Mouse (Mus musculus): ENCODE results near the gene Esrrb. TPM values are rescaled to one million over a fixed set of nuclear protein-coding genes. Genes with fewer than 3 reads are reported as not detected.

Esrrb gene
- polyA plus RNA-seq, 1 experiment = 0.22 TPM

GRCm38 (mm10) chr12:86374286-86374685, 13.4 kb downstream of the Esrrb start:
- WGBS = 69% methylated on average over 8 of the region's 8 CpGs
- TF ChIP-seq CTCF (IDR thresholded peaks at IDR 0.05; ENCODE audit: extremely low read depth, insufficient read length, insufficient replicate concordance, low read depth, low read length) = no peak
- TF ChIP-seq POLR2A (IDR thresholded peaks at IDR 0.05; ENCODE audit: low read depth, low read length) = no peak
- Histone ChIP-seq H3K36me3 (ENCODE audit: control insufficient read depth, insufficient read depth, low read length) (no peaks in the 10 kb centered on the region), H3K4me3 (ENCODE audit: low read depth, low read length) (no peak overlapping the region), H3K27me3 (ENCODE audit: control insufficient read depth, insufficient read depth, low read length) (no peaks in the 10 kb centered on the region), H3K27ac (ENCODE audit: insufficient read depth, low read depth, low read length) (no peak overlapping the region), H3K4me1 (ENCODE audit: control insufficient read depth, insufficient read depth, insufficient read length, low read length) (no peaks in the 10 kb centered on the region)

- TF ChIP-seq CTCF (IDR thresholded peaks at IDR 0.05; ENCODE audit: extremely low read depth, insufficient read length, insufficient replicate concordance, low read depth, low read length) (no peak), POLR2A (IDR thresholded peaks at IDR 0.05; ENCODE audit: low read depth, low read length) (no peak)
- 24% methylated on average over 15 of the region's 15 CpGs for WGBS
- Histone ChIP-seq H3K27ac (ENCODE audit: insufficient read depth, low read depth, low read length) (no peak overlapping the region), H3K4me3 (ENCODE audit: low read depth, low read length) (no peak overlapping the region), H3K36me3 (ENCODE audit: control insufficient read depth, insufficient read depth, low read length) (no peaks in the 10 kb centered on the region), H3K27me3 (ENCODE audit: control insufficient read depth, insufficient read depth, low read length) (no peaks in the 10 kb centered on the region), H3K4me1 (ENCODE audit: control insufficient read depth, insufficient read depth, insufficient read length, low read length) (no peaks in the 10 kb centered on the region)
Measured at GRCm38 (mm10) chr12:86379672-86380213, 18.8 kb downstream of the Esrrb start.

- no peak overlapping the region for H3K27ac ChIP-seq (ENCODE audit: insufficient read depth, low read depth, low read length)
- 27% methylated on average over 6 of the region's 6 CpGs for WGBS
- no peak overlapping the region for H3K4me3 ChIP-seq (ENCODE audit: low read depth, low read length)
- H3K36me3 ChIP-seq (ENCODE audit: control insufficient read depth, insufficient read depth, low read length) = no peaks in the 10 kb centered on the region
- no peaks in the 10 kb centered on the region for H3K4me1 ChIP-seq (ENCODE audit: control insufficient read depth, insufficient read depth, insufficient read length, low read length)
- no peaks in the 10 kb centered on the region for H3K27me3 ChIP-seq (ENCODE audit: control insufficient read depth, insufficient read depth, low read length)
- TF ChIP-seq CTCF (IDR thresholded peaks at IDR 0.05; ENCODE audit: extremely low read depth, insufficient read length, insufficient replicate concordance, low read depth, low read length) (no peak), POLR2A (IDR thresholded peaks at IDR 0.05; ENCODE audit: low read depth, low read length) (no peak)
Measured at GRCm38 (mm10) chr12:86383803-86384202, 22.9 kb downstream of the Esrrb start.

GRCm38 (mm10) chr12:86387671-86388270, 26.9 kb downstream of the Esrrb start:
- TF ChIP-seq POLR2A (IDR thresholded peaks at IDR 0.05; ENCODE audit: low read depth, low read length) = no peak
- TF ChIP-seq CTCF (IDR thresholded peaks at IDR 0.05; ENCODE audit: extremely low read depth, insufficient read length, insufficient replicate concordance, low read depth, low read length) = no peak
- Histone ChIP-seq H3K27ac (ENCODE audit: insufficient read depth, low read depth, low read length) (no peak overlapping the region), H3K36me3 (ENCODE audit: control insufficient read depth, insufficient read depth, low read length) (no peaks in the 10 kb centered on the region), H3K27me3 (ENCODE audit: control insufficient read depth, insufficient read depth, low read length) (no peaks in the 10 kb centered on the region), H3K4me3 (ENCODE audit: low read depth, low read length) (no peak overlapping the region), H3K4me1 (ENCODE audit: control insufficient read depth, insufficient read depth, insufficient read length, low read length) (no peaks in the 10 kb centered on the region)
- 68% methylated on average over 10 of the region's 10 CpGs for WGBS

- no peak overlapping the region for H3K27ac ChIP-seq (ENCODE audit: insufficient read depth, low read depth, low read length)
- no peaks in the 10 kb centered on the region for H3K4me1 ChIP-seq (ENCODE audit: control insufficient read depth, insufficient read depth, insufficient read length, low read length)
- no peak overlapping the region for H3K4me3 ChIP-seq (ENCODE audit: low read depth, low read length)
- 87% methylated on average over 12 of the region's 12 CpGs for WGBS
- no peak for TF ChIP-seq POLR2A (IDR thresholded peaks at IDR 0.05; ENCODE audit: low read depth, low read length)
- no peak for TF ChIP-seq CTCF (IDR thresholded peaks at IDR 0.05; ENCODE audit: extremely low read depth, insufficient read length, insufficient replicate concordance, low read depth, low read length)
- H3K27me3 ChIP-seq (ENCODE audit: control insufficient read depth, insufficient read depth, low read length) = no peaks in the 10 kb centered on the region
- no peaks in the 10 kb centered on the region for H3K36me3 ChIP-seq (ENCODE audit: control insufficient read depth, insufficient read depth, low read length)
Measured at GRCm38 (mm10) chr12:86394773-86395172, 33.9 kb downstream of the Esrrb start.

- 41% methylated on average over 7 of the region's 7 CpGs for WGBS
- H3K4me1 ChIP-seq (ENCODE audit: control insufficient read depth, insufficient read depth, insufficient read length, low read length) = no peaks in the 10 kb centered on the region
Measured at GRCm38 (mm10) chr12:86395326-86395725, 34.4 kb downstream of the Esrrb start.

GRCm38 (mm10) chr12:86398762-86399161, 37.8 kb downstream of the Esrrb start:
- Histone ChIP-seq H3K4me3 (ENCODE audit: low read depth, low read length) (no peak overlapping the region), H3K36me3 (ENCODE audit: control insufficient read depth, insufficient read depth, low read length) (no peaks in the 10 kb centered on the region), H3K27me3 (ENCODE audit: control insufficient read depth, insufficient read depth, low read length) (no peaks in the 10 kb centered on the region), H3K4me1 (ENCODE audit: control insufficient read depth, insufficient read depth, insufficient read length, low read length) (no peaks in the 10 kb centered on the region; the same call in 1 of the 2 replicates), H3K27ac (ENCODE audit: insufficient read depth, low read depth, low read length) (no peak overlapping the region)
- TF ChIP-seq CTCF (IDR thresholded peaks at IDR 0.05; ENCODE audit: extremely low read depth, insufficient read length, insufficient replicate concordance, low read depth, low read length) (no peak), POLR2A (IDR thresholded peaks at IDR 0.05; ENCODE audit: low read depth, low read length) (no peak)
- WGBS = 20% methylated on average over 8 of the region's 8 CpGs

More at GRCm38 (mm10) chr12:86395326-86395725, 34.4 kb downstream of the Esrrb start:
- H3K27me3 ChIP-seq (ENCODE audit: control insufficient read depth, insufficient read depth, low read length) = no peaks in the 10 kb centered on the region
- no peak overlapping the region for H3K27ac ChIP-seq (ENCODE audit: insufficient read depth, low read depth, low read length)
- TF ChIP-seq CTCF (IDR thresholded peaks at IDR 0.05; ENCODE audit: extremely low read depth, insufficient read length, insufficient replicate concordance, low read depth, low read length) (no peak), POLR2A (IDR thresholded peaks at IDR 0.05; ENCODE audit: low read depth, low read length) (no peak)
- no peak overlapping the region for H3K4me3 ChIP-seq (ENCODE audit: low read depth, low read length)
- H3K36me3 ChIP-seq (ENCODE audit: control insufficient read depth, insufficient read depth, low read length) = no peaks in the 10 kb centered on the region

Data from small intestine, adult 2 months (tissue).